ENCODE assay signal across 12 mouse cellular contexts in genomic region chr15:88934141-88934540, GRCm38 (mm10). TPM values are rescaled to one million over a fixed set of nuclear protein-coding genes. Genes with fewer than 3 reads are reported as not detected.
A peak's percentile ranks its signal among the peaks of the same experiment; 100 is the strongest.
DNase-seq lines count a peak whose midpoint lies in the region; ATAC-seq and TF ChIP-seq lines count a peak whose summit lies in the region.
"Had no signal": no experiment of that assay in that cellular context is flagged by ENCODE, and none has a peak within 500 bp of the region (broad histone marks: within the 10 kb centered on the region; RNA-seq: fewer than 3 reads in every experiment).

No protein-coding gene starts in this region.

- no peaks in the 10 kb centered on the region for H3K4me1 ChIP-seq in hindbrain, embryonic 11.5 days (replicated peaks; ENCODE audit: control insufficient read depth, insufficient read depth, low read length)
- no peaks in the 10 kb centered on the region for H3K4me1 ChIP-seq in hindbrain, embryonic 10.5 days (replicated peaks)
- H3K4me1 ChIP-seq in lung, embryonic 14.5 days (ENCODE audit: insufficient read depth) = no peaks in the 10 kb centered on the region
- H3K4me1 ChIP-seq: embryonic facial prominence, embryonic 13.5 days; neural tube, embryonic 13.5 days had no signal

- ATAC-seq in hindbrain, embryonic 11.5 days (ENCODE audit: low FRiP score) = no peak
- ATAC-seq in lung, embryonic 14.5 days (ENCODE audit: insufficient read depth) = no peak

- no peaks in the 10 kb centered on the region for H3K27me3 ChIP-seq in hindbrain, embryonic 11.5 days (ENCODE audit: control insufficient read depth, insufficient read depth, low read length)
- no peaks in the 10 kb centered on the region for H3K27me3 ChIP-seq in hindbrain, embryonic 10.5 days (ENCODE audit: insufficient read depth, poor library complexity, severe bottlenecking)
- H3K27me3 ChIP-seq in lung, embryonic 14.5 days (ENCODE audit: insufficient read depth, low read length) = no peaks in the 10 kb centered on the region
- H3K27me3 ChIP-seq: embryonic facial prominence, embryonic 13.5 days; neural tube, embryonic 13.5 days had no signal

- H3K4me3 ChIP-seq in hindbrain, embryonic 11.5 days (ENCODE audit: low read depth, low read length) = no peak overlapping the region
- no peak overlapping the region for H3K4me3 ChIP-seq in hindbrain, embryonic 10.5 days
- H3K4me3 ChIP-seq in lung, embryonic 14.5 days (ENCODE audit: low read depth, low read length) = no peak overlapping the region
- H3K4me3 ChIP-seq: embryonic facial prominence, embryonic 13.5 days; neural tube, embryonic 13.5 days had no signal

- no peak overlapping the region for H3K9ac ChIP-seq in hindbrain, embryonic 11.5 days (ENCODE audit: low read depth, low read length)
- no peak overlapping the region for H3K9ac ChIP-seq in lung, embryonic 14.5 days
- H3K9ac ChIP-seq: neural tube, embryonic 13.5 days had no signal

- no peaks in the 10 kb centered on the region for H3K9me3 ChIP-seq in hindbrain, embryonic 11.5 days (ENCODE audit: control insufficient read depth, low read length)
- H3K9me3 ChIP-seq in hindbrain, embryonic 10.5 days = no peaks in the 10 kb centered on the region
- no peaks in the 10 kb centered on the region for H3K9me3 ChIP-seq in lung, embryonic 14.5 days (ENCODE audit: low read depth, low read length)
- H3K9me3 ChIP-seq: embryonic facial prominence, embryonic 13.5 days; neural tube, embryonic 13.5 days had no signal

- H3K4me2 ChIP-seq in hindbrain, embryonic 11.5 days (replicated peaks; ENCODE audit: low read depth, low read length) = no peak overlapping the region
- H3K4me2 ChIP-seq in lung, embryonic 14.5 days = no peak overlapping the region
- H3K4me2 ChIP-seq: embryonic facial prominence, embryonic 13.5 days; neural tube, embryonic 13.5 days had no signal

- 69% methylated on average over 7 of the region's 7 CpGs for WGBS in hindbrain, embryonic 11.5 days
- 73% methylated on average over 7 of the region's 7 CpGs for WGBS in hindbrain, embryonic 10.5 days
- WGBS in lung, embryonic 14.5 days = 56% methylated on average over 7 of the region's 7 CpGs

- DNase-seq in adrenal gland, postnatal 14 days = peak; percentile 47
- no peak for DNase-seq in adrenal gland, postnatal 36 days
- peak; percentile 27 for DNase-seq in hindbrain, embryonic 11.5 days (ENCODE audit: low spot score)
- DNase-seq in hindbrain, embryonic 10.5 days (ENCODE audit: low spot score) = no peak
- peak; percentile 11 for DNase-seq in lung, embryonic 14.5 days
- no peak for DNase-seq in lung, postnatal 25 days (ENCODE audit: low spot score)
- DNase-seq in retina, embryonic 14.5 days (ENCODE audit: low spot score) = peak; percentile 53
- no peak for DNase-seq in urinary bladder, adult 18-20 months (ENCODE audit: low spot score in 2 of 2)

- H3K36me3 ChIP-seq in hindbrain, embryonic 11.5 days (ENCODE audit: control insufficient read depth, insufficient read depth, low read length) = no peaks in the 10 kb centered on the region
- H3K36me3 ChIP-seq in hindbrain, embryonic 10.5 days = no peaks in the 10 kb centered on the region
- no peaks in the 10 kb centered on the region for H3K36me3 ChIP-seq in lung, embryonic 14.5 days (ENCODE audit: insufficient read depth)
- H3K36me3 ChIP-seq: embryonic facial prominence, embryonic 13.5 days; neural tube, embryonic 13.5 days had no signal

- peak; percentile 29; the same call in 1 of the 2 replicates for TF ChIP-seq CTCF in lung, embryonic 14.5 days (IDR thresholded peaks at IDR 0.05; ENCODE audit: low read depth)

- H3K27ac ChIP-seq in hindbrain, embryonic 11.5 days (ENCODE audit: low read depth, low read length) = no peak overlapping the region
- no peak overlapping the region for H3K27ac ChIP-seq in hindbrain, embryonic 10.5 days
- no peak overlapping the region for H3K27ac ChIP-seq in lung, embryonic 14.5 days (ENCODE audit: low read depth)
- H3K27ac ChIP-seq: embryonic facial prominence, embryonic 13.5 days; neural tube, embryonic 13.5 days had no signal

RNA-seq across cellular contexts. Expression of gene Ttll8, which starts 20.1 kb away (rescaled TPM):
- 0.11 TPM in 1 of 2 replicates, not detected in the other for total RNA-seq in adrenal gland, postnatal 14 days (2021)
- under 1 TPM in 1 of 2 experiments, not detected in 1; 0.46 TPM for total RNA-seq in adrenal gland, postnatal 36 days (2021)
- polyA plus RNA-seq in hindbrain, embryonic 11.5 days (2014; fragmentation: Nextera tagmentation; extraction: Ambion mirVana) = 0.15 TPM in 1 of 2 replicates, not detected in the other
- 0.05 and 0.08 TPM in 2 replicates for polyA plus RNA-seq in hindbrain, embryonic 10.5 days (2016; fragmentation: Nextera tagmentation; extraction: Ambion mirVana)
- not detected in 2 replicates for polyA plus RNA-seq in lung, embryonic 14.5 days (2014; fragmentation: Nextera tagmentation; extraction: Ambion mirVana)
- total RNA-seq: gastrocnemius, adult 18-20 months had no signal
- polyA plus RNA-seq: embryonic facial prominence, embryonic 13.5 days; neural tube, embryonic 13.5 days had no signal

RNA-seq across cellular contexts. Expression of gene Mlc1, which starts 44.7 kb away (rescaled TPM):
- 0.30 TPM in 1 of 2 replicates, not detected in the other for total RNA-seq in adrenal gland, postnatal 14 days (2021)
- not detected for total RNA-seq in adrenal gland, postnatal 36 days (2021)
- polyA plus RNA-seq in hindbrain, embryonic 11.5 days (2014; fragmentation: Nextera tagmentation; extraction: Ambion mirVana) = 3.7 and 4.1 TPM in 2 replicates
- 4.7 and 5.5 TPM in 2 replicates for polyA plus RNA-seq in hindbrain, embryonic 10.5 days (2016; fragmentation: Nextera tagmentation; extraction: Ambion mirVana)
- not detected in 2 replicates for polyA plus RNA-seq in lung, embryonic 14.5 days (2014; fragmentation: Nextera tagmentation; extraction: Ambion mirVana)
- total RNA-seq: gastrocnemius, adult 18-20 months had no signal

RNA-seq across cellular contexts. Expression of gene Mov10l1, which starts 48.6 kb away (rescaled TPM):
- not detected in 2 replicates for total RNA-seq in adrenal gland, postnatal 14 days (2021)
- not detected for total RNA-seq in adrenal gland, postnatal 36 days (2021)
- polyA plus RNA-seq in hindbrain, embryonic 11.5 days (2014; fragmentation: Nextera tagmentation; extraction: Ambion mirVana) = 0.15 TPM in 1 of 2 replicates, not detected in the other
- not detected in 2 replicates for polyA plus RNA-seq in hindbrain, embryonic 10.5 days (2016; fragmentation: Nextera tagmentation; extraction: Ambion mirVana)
- 0.89 TPM in 1 of 2 replicates, not detected in the other for polyA plus RNA-seq in lung, embryonic 14.5 days (2014; fragmentation: Nextera tagmentation; extraction: Ambion mirVana)
- total RNA-seq: gastrocnemius, adult 18-20 months; left cerebral cortex, adult 18-20 months had no signal
- polyA plus RNA-seq: embryonic facial prominence, embryonic 13.5 days had no signal

Comparison
In these comparisons a context has a peak if more than half of its experiments do, and no peak if none do; other contexts are left out.
1. DNase-seq: peak in adrenal gland, postnatal 14 days (single experiment), hindbrain, embryonic 11.5 days (single experiment), lung, embryonic 14.5 days (single experiment) and retina, embryonic 14.5 days (single experiment); none in adrenal gland, postnatal 36 days (0 of 2), hindbrain, embryonic 10.5 days (single experiment), lung, postnatal 25 days (single experiment) and urinary bladder, adult 18-20 months (0 of 2).